Mouse (Mus musculus): ENCODE measurements at regions not wholly inside any gene's neighbourhood (a gene's known extent, or its start where the extent isn't known, plus 50 kb on each side); places are given as distances from the start of the nearest gene placed in this dataset.

DNA sequence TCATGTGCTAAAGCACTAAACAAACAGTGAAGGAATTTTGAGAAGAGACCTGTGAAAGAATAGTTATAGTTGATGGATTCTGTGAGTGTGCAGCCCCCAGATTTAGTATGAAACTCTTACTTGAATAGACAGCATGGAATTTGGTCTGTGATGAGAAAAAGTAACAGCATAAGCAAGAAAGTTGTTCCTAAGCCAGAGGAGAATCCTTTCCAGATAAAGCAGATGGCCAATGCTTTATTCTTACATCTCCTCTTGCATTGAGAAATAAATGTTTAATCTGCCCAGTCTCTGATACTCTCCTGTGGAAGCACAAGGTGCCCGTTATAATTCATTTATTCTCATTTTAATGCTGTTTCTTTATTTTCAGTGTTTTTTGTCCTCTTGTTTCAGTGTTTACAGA lies 263.5 kb downstream of the Tecrl start:
- DNase-seq: no peak

DNA sequence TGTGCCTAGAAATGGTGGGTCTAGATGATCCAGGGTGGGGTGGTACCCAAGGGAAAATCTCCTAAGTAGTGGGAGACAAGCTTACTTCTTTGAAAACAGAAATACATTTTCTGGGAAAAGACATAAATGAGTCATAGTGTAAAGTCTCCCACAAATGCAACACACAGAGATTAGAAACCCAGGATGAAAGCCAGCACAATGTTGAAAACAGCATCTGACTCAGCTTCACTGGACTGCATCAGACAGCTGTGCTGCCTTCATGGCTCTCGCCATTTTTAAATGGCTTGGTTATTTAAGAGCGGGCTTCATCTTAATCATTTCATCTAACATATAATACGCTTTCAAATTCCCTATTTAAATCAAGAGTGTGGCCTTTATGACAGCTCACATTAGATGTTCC lies 300.2 kb downstream of the Tecrl start:
- no peak for DNase-seq

GRCm38 (mm10) chr5:83047214-83047613 lies 307.8 kb downstream of the Tecrl start:
- DNase-seq: no peak

GRCm38 (mm10) chr5:83029703-83030102 lies 325.3 kb downstream of the Tecrl start:
- no peak for DNase-seq

- no peak for DNase-seq
Observed at GRCm38 (mm10) chr5:83006038-83006437, 349.0 kb downstream of the Tecrl start.

DNA sequence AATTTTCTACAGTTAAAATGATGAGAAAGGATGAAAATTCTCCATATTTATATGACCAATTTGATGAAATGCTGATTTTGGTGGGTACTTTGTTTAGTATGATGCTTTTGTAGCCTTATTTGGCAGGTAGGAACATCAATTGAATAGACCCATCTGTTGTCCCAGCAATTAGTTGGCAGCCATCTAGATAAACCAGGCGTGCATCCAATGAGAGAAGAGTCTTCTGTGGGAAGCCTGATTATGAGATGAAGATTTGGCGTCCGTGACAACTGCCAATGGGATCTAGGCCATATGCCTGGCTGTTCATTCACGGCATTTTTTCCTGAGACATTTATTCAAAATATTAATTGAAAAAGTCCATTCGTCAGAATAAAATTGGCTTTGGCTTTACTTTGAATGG lies 365.9 kb downstream of the Tecrl start:
- peak; percentile 96 for DNase-seq

DNA sequence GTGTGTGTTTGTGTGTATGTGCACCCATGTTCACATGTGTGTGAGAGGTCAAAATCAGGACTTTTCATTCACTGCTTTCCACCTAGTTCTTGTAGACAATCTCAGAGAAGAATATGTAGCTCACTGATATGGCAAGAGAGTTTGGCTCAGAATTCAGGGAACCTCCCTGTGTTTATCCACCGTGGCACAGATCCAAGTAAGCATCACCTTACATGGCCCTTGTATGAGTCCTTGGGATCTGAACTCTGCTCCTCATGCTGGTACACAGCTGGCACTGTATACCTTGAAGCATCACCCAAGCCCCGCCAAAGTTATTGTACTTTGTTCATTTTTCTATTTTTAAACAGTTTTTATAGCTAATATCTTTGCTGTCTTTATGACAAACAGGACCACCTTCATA lies 385.7 kb downstream of the Tecrl start:
- no peak for DNase-seq

DNA sequence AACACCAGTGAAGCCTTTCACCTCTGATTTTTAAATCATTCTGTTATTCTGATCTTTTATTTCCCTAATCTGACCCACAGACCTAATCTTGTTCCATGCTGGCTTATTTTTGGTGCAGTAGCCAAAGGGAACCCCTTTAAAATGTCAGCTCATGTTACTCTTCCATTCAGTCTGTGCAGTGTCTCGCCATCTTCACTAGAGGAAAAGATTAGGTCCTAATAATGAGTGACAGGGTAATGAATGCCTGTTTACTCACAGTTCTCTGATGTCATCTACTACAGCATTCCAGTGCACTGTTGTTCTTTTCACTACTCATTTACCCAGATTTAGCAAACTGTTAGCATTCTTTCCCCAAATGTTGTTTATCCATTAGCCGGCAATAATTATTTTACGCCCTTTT lies 388.2 kb downstream of the Tecrl start:
- DNase-seq: no peak

DNA sequence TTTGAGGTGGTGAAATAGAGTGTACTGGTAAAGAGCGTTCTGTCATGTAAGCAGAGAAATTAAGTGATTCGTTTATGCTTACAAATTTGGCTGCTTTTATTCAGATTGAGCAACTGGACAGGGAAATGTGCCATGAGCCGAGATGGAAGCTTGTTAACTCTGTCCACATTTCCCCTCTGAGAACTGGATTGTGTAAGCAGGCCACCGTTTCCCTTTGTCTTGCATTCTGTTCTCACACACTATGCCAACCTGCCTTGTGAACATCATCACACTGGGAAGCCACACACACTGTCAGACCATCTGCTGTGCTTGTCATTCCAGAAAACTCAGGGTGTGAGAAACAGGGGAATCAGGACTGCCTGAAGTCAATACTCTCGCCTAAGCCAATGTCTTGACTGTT lies 388.8 kb downstream of the Tecrl start:
- peak; percentile 90 for DNase-seq

- no peak for DNase-seq
Observed at GRCm38 (mm10) chr5:82964513-82964912, 390.5 kb downstream of the Tecrl start.

GRCm38 (mm10) chr5:82956012-82956411 lies 399.0 kb downstream of the Tecrl start:
- DNase-seq: no peak

GRCm38 (mm10) chr5:82947060-82947459 lies 407.9 kb downstream of the Tecrl start:
- no peak for DNase-seq

DNA sequence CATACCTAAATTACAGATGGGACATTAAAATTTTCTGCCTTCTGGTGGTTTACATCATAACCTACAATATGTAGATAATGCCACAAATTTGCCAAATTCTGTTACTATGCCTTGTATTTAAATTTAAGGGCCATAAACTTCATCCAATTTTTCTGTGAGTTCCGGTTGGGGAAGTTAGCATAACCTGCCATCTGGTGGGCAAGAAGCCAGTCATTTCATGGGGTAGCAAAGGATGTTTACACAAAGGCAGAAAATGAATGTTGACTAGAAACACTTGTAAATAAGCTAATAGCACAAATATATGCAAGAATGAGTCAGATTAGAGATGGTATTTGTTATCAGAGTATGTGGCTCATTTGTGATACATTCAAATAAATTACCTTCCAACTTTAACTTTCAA lies 415.2 kb downstream of the Tecrl start:
- no peak for DNase-seq

- DNase-seq: peak; percentile 76
Observed at GRCm38 (mm10) chr5:82899347-82899746, 455.6 kb downstream of the Tecrl start.

DNA sequence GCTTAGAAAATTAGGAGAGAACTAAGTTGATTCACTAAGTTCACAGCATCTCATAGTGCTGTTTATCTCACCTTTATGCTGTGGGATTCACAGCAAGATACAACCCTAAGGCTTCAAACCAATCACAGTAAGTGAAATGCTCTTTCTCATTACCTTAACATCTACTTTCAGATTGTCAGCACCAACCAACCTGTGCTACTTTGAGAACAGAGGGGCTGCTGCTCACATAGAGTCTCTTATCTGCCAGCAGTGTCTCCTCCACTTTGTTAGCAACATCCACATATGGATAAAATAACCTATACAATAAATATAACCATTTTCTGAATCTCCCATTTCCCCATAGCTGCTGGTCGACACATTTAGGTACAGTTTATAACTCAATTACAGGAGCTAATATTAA lies 456.1 kb downstream of the Tecrl start:
- no peak for DNase-seq

DNA sequence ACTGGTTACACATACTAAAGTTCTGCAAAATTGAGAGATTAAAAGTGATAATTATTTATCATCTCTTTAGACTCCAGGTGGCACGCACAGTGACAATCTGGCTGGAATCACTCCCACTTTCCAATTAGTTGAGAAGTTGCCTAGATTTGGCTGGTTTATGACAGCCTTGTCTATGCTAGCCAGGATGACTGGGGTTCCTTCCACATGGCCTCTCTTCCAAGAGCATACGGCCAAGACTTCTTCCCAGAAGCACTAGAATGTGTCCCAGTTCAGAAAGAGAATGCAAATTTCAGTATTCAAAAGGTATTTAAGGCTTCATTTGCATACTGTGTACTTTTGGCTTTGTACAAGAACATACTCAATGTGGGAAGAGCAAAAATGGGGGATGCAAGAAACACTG lies 456.6 kb downstream of the Tecrl start:
- DNase-seq: peak; percentile 61

DNA sequence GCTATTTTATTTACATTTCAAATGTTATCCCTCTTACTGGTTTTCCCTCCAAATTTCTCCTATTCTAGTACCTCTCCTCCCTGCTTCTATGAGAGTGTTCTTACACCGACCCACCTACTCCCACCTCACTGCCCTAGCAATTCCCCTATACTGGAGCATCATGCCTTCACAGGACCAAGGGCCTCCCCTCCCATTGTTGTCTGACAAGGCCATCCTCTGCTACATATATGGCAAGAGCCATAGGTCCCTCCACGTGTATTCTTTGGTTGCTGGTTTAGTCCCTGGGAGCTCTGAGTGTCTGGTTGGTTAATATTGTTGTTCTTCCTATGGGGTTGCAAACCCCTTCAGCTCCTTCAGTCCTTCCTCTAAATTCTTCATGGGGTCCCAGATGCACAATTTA lies 485.7 kb downstream of the Tecrl start:
- no peak for DNase-seq

- no peak for DNase-seq
Observed at GRCm38 (mm10) chr5:82864347-82864746, 490.6 kb downstream of the Tecrl start.

DNA sequence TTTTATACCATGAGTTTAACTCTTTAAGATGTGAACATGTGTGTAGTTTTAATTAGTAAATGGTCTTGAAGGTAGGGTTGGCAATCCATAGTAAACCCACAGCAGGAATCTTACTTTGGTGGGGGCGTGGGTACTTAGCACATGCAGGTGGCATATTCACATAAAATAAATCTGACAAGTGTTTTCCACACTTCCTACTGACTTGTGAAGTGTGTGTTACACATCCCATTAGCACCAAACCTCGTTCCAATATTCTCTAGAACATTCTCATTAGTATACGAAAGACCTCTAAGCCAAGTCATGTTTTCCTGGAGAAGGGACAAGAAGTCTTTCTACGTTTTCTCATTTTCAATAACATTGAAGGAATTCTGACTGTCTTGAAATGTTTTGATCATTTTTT lies 529.7 kb downstream of the Tecrl start:
- DNase-seq: no peak

DNA sequence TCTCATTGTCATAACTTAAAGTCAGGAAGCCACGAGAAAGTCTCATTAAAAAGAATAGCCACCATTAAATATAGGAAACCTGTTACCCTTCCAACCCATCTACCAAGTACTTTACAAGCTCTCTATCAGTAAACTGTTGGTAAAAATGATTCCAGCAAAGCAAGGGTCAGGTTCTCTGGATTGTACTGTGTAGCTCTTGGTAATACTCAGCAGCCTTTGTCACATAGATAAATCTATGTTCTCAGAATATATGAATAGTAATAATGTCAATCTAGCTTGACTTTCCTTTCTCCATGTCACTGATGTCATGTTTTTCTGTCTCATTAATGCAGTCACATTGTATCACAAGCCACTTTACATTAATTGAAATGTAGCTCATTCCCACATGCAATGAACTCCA lies 561.8 kb downstream of the Tecrl start:
- DNase-seq: no peak
